Mouse (Mus musculus) testis, adult 2 months (tissue): ENCODE results near the gene Zfp74.

Experiments used
- CTCF ChIP-seq: fragments of 200-500 bp; IDR thresholded peaks from 2 replicates; pipeline ENCODE4 v1.5.1; 2012; ENCODE audit warnings: low read depth, mild to moderate bottlenecking, inconsistent platforms, low read length, moderate library complexity; ENCODE audit not compliant: control insufficient read depth, insufficient read depth, insufficient replicate concordance
- POLR2A ChIP-seq: fragments of 200-500 bp; IDR thresholded peaks from 2 replicates; pipeline ENCODE4 v1.6.1; 2012; ENCODE audit warnings: low read depth, mild to moderate bottlenecking, inconsistent platforms, low read length, moderate library complexity; ENCODE audit not compliant: control insufficient read depth

GRCm38 (mm10) chr7:29958125-29958724 is 4.3 kb upstream of the Zfp74 start:
- TF ChIP-seq CTCF: no peak
- TF ChIP-seq POLR2A: no peak
